Mouse (Mus musculus) lung, adult 2 months (tissue): Measurements from ENCODE around the gene Fkbp8. TPM values are rescaled to one million over a fixed set of nuclear protein-coding genes. Genes with fewer than 3 reads are reported as not detected.
"Not testable (repeated sequence)": the region's sequence is repeated elsewhere in the genome, so short reads cannot be mapped to it uniquely, and the experiment has no call there.

Experiments used
- DNase-seq: peaks from one replicate; pipeline ENCODE4 v3.0.0; 2022
- H3K4me1 ChIP-seq: fragments of 200-500 bp; 2 replicates; pipeline ENCODE4 v1.6.1; 2011; ENCODE audit warnings: low read length; ENCODE audit not compliant: control insufficient read depth, insufficient read depth
- H3K4me3 ChIP-seq: fragments of 200-500 bp; replicated peaks from 2 replicates; pipeline ENCODE3; 2011; ENCODE audit warnings: low read depth, mild to moderate bottlenecking, control low read depth, low read length; ENCODE audit errors: extremely low read depth
- CTCF ChIP-seq: fragments of 200-500 bp; IDR thresholded peaks from 2 replicates; pipeline ENCODE4 v1.5.1; 2011; ENCODE audit warnings: mild to moderate bottlenecking, low read length, control low read depth; ENCODE audit not compliant: insufficient read depth
- POLR2A ChIP-seq: fragments of 200-500 bp; IDR thresholded peaks from 2 replicates; pipeline ENCODE4 v1.6.1; 2011; ENCODE audit warnings: low read depth, mild to moderate bottlenecking, control low read depth, low read length, borderline replicate concordance; ENCODE audit errors: extremely low read depth
- WGBS: fragments of 180-500 bp; shearing (Covaris S2); methylation state at CpG from one replicate; pipeline ENCODE4 v1.1.7; 2018; 5-methylcytosine and 5-hydroxymethylcytosine counted together
- polyA plus RNA-seq: library from polyadenylated mRNA; depleted of rRNA; stranded (reverse); fragments of >200 nt; gene quantifications from 2 replicates; pipeline ENCODE4 v1.2.3, GENCODE M21; 2012

Fkbp8 gene
- polyA plus RNA-seq, 1 experiment = 361 TPM

DNA sequence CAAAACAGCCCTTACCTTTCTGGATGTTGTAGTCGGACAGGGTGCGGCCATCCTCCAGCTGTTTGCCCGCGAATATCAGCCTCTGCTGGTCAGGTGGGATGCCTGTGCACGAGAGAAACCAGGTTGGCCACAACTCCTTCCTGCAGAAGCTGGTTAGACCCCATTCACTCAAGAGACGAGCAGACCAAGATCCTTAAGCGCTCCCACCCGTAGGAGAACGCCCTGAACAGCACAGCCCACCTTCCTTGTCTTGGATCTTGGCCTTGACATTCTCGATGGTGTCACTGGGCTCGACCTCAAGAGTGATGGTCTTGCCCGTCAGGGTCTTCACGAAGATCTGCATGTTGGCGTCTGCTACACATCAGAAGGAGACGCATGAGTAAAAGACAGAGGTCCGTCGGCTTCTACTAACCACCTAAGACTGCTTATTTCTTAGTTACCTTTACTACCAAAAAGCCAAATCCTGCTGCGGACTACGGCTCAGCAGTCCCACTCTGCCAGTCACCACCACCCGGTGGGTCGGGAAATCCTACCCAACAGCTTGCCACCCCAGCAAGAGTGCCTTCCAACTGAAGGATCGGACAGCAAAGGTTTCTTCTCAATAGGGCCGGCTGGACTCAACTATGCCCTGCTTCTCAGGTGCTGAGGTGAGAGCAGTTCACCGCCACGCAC is 18.1 kb upstream of the Fkbp8 start:
- no peak for DNase-seq
- WGBS = 8% methylated on average over 25 of the region's 25 CpGs
- H3K4me1 ChIP-seq = peaks cover 19% of the 10 kb centered on the region
- peak overlapping the region; percentile 98 for H3K4me3 ChIP-seq
- TF ChIP-seq POLR2A = no peak
- no peak for TF ChIP-seq CTCF

DNA sequence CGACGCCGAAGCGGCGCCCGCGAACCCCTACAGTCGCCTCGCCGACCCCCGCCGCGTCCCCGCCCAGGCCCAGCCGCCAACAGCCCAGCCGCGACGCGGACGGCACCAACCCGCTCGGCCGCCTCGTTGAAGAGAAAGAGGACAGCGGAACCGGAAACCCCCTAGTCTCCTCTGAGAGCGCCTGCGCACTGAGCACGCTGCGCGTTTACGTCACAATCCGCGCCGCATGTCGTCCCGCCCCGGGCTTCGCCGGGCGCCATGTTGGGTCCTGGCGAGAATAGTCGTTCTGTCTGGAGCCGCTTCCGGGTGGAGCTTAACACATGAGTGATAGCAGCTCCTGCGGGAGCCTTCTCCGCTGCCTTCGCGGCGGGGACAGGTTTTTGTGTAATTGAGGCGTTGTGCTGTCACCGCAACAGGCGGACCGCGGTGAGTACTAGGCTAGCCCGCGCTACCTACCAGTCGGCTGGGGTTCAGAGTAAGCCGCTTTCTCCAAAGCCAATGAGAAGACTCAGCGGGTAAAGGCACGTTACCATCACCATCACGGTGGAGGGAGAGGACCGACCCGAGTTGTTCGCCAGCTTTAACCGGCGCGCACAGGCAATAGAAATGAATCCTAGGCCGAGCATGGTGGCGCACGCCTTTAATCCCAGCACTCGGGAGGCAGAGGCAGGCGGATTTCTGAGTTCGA is 17.2 kb upstream of the Fkbp8 start, which contains the start of gene Uba52:
Gene Uba52, minus strand, starts transcription at position 574 of the 688 bp plus-strand sequence.
- under 1% methylated on average over 74 of the region's 74 CpGs for WGBS
- H3K4me1 ChIP-seq = peaks cover 18% of the 10 kb centered on the region
- peak within 1 kb of the TSS; percentile 98 for H3K4me3 ChIP-seq
- DNase-seq = peak; percentile 96
- peak; percentile 81; the same call in 1 of the 2 replicates for TF ChIP-seq POLR2A
- no peak for TF ChIP-seq CTCF

DNA sequence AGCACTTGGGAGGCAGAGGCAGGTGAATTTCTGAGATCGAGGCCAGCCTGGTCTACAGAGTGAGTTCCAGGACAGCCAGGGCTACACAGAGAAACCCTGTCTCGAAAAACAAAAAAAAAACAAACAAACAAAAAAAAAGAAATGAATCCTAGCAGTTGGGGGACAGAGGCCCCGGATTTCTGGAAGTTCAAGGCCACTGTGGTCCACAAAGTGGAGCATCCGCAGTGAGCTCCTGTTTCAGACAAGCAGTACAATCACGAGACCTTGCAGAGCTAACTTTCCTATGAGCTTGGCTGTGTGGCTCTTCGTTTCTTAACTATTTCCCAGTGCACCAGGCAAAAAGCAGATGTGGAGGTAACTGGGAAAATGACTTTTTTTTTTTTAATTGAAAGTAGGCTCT is 16.4 kb upstream of the Fkbp8 start:
- not testable (repeated sequence) for DNase-seq
- peak overlapping the region; percentile 98 for H3K4me3 ChIP-seq
- WGBS = 67% methylated on average over 6 of the region's 6 CpGs
- H3K4me1 ChIP-seq = peaks cover 11% of the 10 kb centered on the region

DNA sequence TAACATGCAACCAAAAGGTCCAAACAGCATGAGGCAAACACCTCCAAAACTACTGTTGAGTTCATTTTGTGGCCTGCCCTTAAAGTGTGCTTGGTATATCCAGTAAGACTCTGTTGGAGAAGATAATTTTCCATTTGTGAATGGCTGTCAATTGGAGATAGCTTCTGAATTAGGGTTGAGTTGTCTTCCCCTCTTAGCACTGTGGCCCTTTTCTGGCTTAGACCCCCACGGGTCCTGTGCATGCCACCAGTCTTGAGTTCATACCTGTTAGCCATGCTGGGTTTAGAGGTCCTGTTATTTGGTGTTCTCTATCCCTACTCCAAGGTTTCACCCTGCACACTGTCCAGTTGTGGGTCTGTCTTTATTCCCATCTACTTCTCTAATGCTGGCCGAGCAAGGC is 15.8 kb upstream of the Fkbp8 start:
- DNase-seq = no peak
- H3K4me1 ChIP-seq = peaks cover 9% of the 10 kb centered on the region; the same call in 1 of the 2 replicates
- WGBS = 94% methylated on average over 2 of the region's 2 CpGs
- TF ChIP-seq POLR2A = no peak
- no peak for TF ChIP-seq CTCF
- H3K4me3 ChIP-seq = no peak overlapping the region

DNA sequence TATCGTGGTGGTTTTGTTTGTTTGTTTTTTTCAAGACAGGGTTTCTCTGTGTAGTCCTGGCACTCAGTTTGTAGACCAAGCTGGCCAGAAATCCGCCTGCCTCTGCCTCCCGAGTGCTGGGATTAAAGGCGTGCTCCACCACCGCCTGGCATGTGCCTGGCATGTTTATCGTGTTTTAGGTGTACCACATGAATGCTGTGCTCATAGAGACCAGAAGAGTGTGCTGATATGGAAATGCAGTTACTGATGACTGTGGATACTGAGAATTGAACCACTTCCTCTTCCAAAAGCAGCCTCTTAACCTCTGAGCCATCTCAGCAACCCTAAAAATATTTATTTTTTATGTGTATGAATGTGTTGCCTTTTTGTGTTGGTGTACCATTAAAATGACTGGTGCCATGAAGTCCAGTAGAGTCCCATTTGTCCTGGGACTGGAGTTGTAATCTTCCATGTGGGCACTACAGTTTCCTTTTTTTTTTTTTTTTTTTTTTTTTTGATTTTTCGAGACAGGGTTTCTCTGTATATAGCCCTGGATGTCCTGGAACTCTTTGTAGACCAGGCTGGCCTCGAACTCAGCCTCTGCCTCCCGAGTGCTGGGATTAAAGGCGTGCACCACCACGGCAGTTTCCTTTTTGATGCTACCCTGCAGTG is 15.1 kb upstream of the Fkbp8 start:
- TF ChIP-seq CTCF = no peak
- H3K4me3 ChIP-seq = no peak overlapping the region
- WGBS = 86% methylated on average over 11 of the region's 11 CpGs
- no peak for DNase-seq
- H3K4me1 ChIP-seq = peaks cover 8% of the 10 kb centered on the region; the same call in 1 of the 2 replicates

DNA sequence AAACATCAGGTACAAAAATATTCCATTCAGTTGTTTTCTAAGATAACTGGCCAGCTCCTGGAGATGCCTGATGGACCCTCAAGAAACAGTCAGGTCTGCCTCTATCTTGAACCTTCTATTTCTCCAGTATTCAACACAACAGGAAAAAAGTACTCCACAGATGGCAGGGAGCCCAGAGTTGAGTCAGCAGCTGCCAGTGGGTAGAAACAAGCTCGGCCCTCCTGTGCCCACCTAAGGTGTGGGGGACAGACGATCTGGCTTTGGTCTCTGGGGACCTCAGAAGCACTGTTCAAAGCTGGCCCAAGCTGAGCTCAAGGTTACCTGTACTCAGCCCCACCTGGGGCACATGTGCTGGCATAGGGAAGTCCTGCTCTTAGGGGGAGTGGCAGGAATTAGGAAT is 14.1 kb upstream of the Fkbp8 start:
- TF ChIP-seq POLR2A (no peak), CTCF (no peak)
- 13% methylated on average over 2 of the region's 2 CpGs for WGBS
- DNase-seq = peak; percentile 37
- H3K4me1 ChIP-seq = peaks cover 8% of the 10 kb centered on the region; the same call in 1 of the 2 replicates
- no peak overlapping the region for H3K4me3 ChIP-seq

DNA sequence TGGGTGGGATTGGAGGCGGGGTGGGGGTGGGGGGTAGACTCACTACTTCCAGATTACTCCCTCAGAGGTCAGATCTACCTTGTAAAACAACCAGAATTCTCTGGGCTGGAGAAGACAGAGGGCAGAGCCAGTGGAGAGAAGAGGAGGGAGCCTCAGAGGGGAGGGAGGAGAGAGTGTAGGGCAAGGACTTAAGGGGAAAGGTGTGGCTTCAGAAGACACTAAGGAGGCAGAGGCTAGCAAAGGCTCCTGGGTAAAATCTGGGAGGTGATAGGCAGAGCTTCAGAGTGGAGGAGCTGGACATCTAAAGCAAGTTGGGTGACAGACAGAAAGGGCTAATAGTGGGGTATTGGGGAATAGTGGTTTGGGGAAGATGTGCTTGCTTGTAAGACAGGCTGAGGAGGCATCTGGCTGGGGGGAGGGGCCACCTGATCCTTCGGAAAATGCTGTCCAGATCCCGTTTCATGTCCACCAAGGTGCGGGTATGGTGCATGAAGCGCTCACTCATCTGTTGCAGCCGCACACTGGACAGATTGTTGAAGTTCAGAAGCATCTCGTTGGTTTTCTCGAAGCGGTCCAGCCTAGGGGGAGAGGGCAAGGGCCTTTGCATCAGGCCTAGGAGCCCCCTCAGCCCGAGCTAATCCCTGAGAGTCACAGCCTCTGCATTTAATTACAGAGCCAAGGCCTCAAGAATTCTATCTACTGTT is 9.4 kb upstream of the Fkbp8 start:
- no peak for DNase-seq
- Histone ChIP-seq H3K4me1 (peaks cover 4% of the 10 kb centered on the region; the same call in 1 of the 2 replicates), H3K4me3 (no peak overlapping the region)
- TF ChIP-seq CTCF (no peak), POLR2A (no peak)
- 79% methylated on average over 10 of the region's 10 CpGs for WGBS

DNA sequence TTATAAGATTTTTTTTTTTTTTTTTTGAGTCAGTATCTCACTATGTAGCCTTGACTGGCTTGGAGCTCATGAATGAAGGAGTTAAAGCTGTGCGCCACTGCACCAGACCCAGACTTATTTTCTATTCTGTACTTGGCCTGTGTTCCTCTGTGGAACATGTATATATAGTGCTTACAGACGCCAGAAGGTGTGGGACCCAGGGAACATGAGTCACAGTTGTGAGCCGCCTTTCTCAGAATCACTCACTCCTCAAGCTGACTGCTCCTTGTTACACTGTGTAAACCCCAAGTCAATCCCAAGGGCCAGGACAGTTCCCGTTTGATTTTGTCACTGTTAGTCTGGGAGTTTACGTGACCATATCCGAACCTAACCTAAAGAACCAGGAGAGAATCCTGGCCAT is 8.5 kb upstream of the Fkbp8 start:
- 75% methylated on average over 6 of the region's 6 CpGs for WGBS
- H3K4me3 ChIP-seq = no peak overlapping the region
- TF ChIP-seq POLR2A = no peak
- no peak for TF ChIP-seq CTCF
- no peak for DNase-seq
- peaks cover 10% of the 10 kb centered on the region for H3K4me1 ChIP-seq

DNA sequence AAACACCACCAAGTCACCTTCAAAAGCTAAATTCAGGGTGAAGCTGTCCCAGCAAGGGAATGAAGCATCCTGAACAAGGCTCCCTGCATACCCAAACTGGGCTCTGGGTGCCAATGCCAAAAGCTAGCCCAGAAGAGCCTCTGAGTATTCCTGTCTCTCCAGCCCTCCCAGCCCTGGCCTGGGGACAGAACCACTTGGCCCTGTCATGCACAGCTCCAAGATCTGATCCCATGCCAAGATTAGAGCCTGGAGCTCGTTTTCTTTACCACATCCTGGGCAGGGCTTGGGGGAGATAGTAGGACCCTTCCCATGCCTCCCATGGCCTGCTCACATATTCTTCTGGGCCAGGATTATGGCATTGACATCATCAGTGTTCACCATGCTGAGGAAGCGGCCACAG is 7.9 kb upstream of the Fkbp8 start:
- WGBS = 53% methylated on average over 2 of the region's 2 CpGs
- peaks cover 10% of the 10 kb centered on the region for H3K4me1 ChIP-seq
- no peak overlapping the region for H3K4me3 ChIP-seq
- TF ChIP-seq CTCF = no peak
- TF ChIP-seq POLR2A = no peak
- DNase-seq = no peak
